In genomic region chr11:70309341-70309740, GRCm38 (mm10) we compare ENCODE assay signal across 9 mouse cellular contexts. TPM values are rescaled to one million over a fixed set of nuclear protein-coding genes. Genes with fewer than 3 reads are reported as not detected.
DNase-seq lines count a peak whose midpoint lies in the region; ATAC-seq and TF ChIP-seq lines count a peak whose summit lies in the region.
"Had no signal": no experiment of that assay in that cellular context is flagged by ENCODE, and none has a peak within 500 bp of the region (broad histone marks: within the 10 kb centered on the region; RNA-seq: fewer than 3 reads in every experiment).

No protein-coding gene starts in this region.

- no peak for ATAC-seq in midbrain, postnatal 0 days (ENCODE audit: low FRiP score)
- no peak for ATAC-seq in midbrain, embryonic 13.5 days

- H3K9ac ChIP-seq in midbrain, postnatal 0 days (replicated peaks; ENCODE audit: low read length, poor library complexity, severe bottlenecking) = no peak overlapping the region
- H3K9ac ChIP-seq in midbrain, embryonic 13.5 days (replicated peaks) = no peak overlapping the region

- no peak overlapping the region for H3K4me2 ChIP-seq in midbrain, postnatal 0 days (ENCODE audit: low read depth, low read length, poor library complexity, severe bottlenecking)
- no peak overlapping the region for H3K4me2 ChIP-seq in midbrain, embryonic 13.5 days (replicated peaks)

- H3K9me3 ChIP-seq in midbrain, postnatal 0 days (ENCODE audit: low read length) = no peaks in the 10 kb centered on the region
- no peaks in the 10 kb centered on the region for H3K9me3 ChIP-seq in midbrain, embryonic 13.5 days

- no peaks in the 10 kb centered on the region for H3K36me3 ChIP-seq in midbrain, postnatal 0 days (ENCODE audit: insufficient read depth, low read length)
- no peaks in the 10 kb centered on the region for H3K36me3 ChIP-seq in midbrain, embryonic 13.5 days

- peaks cover 7% of the 10 kb centered on the region; the same call in 1 of the 2 replicates for H3K27me3 ChIP-seq in midbrain, postnatal 0 days (ENCODE audit: insufficient read depth, low read length)
- peaks cover 4% of the 10 kb centered on the region for H3K27me3 ChIP-seq in midbrain, embryonic 13.5 days

- no peaks in the 10 kb centered on the region for H3K4me1 ChIP-seq in midbrain, postnatal 0 days (ENCODE audit: insufficient read depth, low read length)
- H3K4me1 ChIP-seq in midbrain, embryonic 13.5 days (replicated peaks) = no peaks in the 10 kb centered on the region

- peak; percentile 75 for TF ChIP-seq CTCF in midbrain, postnatal 0 days (IDR thresholded peaks at IDR 0.05)

- no peak overlapping the region for H3K27ac ChIP-seq in midbrain, postnatal 0 days (ENCODE audit: low read depth, low read length)
- H3K27ac ChIP-seq in midbrain, embryonic 13.5 days = no peak overlapping the region

- 31% methylated on average over 9 of the region's 9 CpGs for WGBS in midbrain, postnatal 0 days
- 33% methylated on average over 9 of the region's 9 CpGs for WGBS in midbrain, embryonic 13.5 days

- no peak overlapping the region for H3K4me3 ChIP-seq in midbrain, postnatal 0 days (ENCODE audit: low read depth, low read length)
- H3K4me3 ChIP-seq in midbrain, embryonic 13.5 days (replicated peaks) = no peak overlapping the region

- DNase-seq in adrenal gland, adult 2 months = peak; percentile 19
- no peak for DNase-seq in adrenal gland, adult 8-10 months
- DNase-seq in midbrain, postnatal 0 days (ENCODE audit: low spot score) = peak; percentile 79
- peak; percentile 78 for DNase-seq in cerebellum, adult 9-10 months
- DNase-seq in kidney, postnatal 10 days = peak; percentile 61
- DNase-seq in lung, postnatal 36 days = peak; percentile 89
- DNase-seq in yolk sac, embryonic 10.5 days (ENCODE audit: low spot score) = no peak

RNA-seq across cellular contexts. Expression of gene Alox12e, which starts 13.1 kb away (rescaled TPM):
- total RNA-seq in adrenal gland, adult 2 months (2021) = not detected
- polyA plus RNA-seq in adrenal gland, adult 2 months (2012; rRNA removed) = 0.06 TPM in 1 of 2 replicates, not detected in the other
- total RNA-seq in adrenal gland, adult 8-10 months (2022) = not detected
- total RNA-seq in midbrain, postnatal 0 days (2014; rRNA removed) = 0.05 TPM in 1 of 2 replicates, not detected in the other
- 0.16 and 0.31 TPM in 2 replicates for polyA plus RNA-seq in midbrain, postnatal 0 days (2015; fragmentation: Nextera tagmentation; extraction: Ambion mirVana)
- polyA plus RNA-seq in midbrain, embryonic 13.5 days (2015; fragmentation: Nextera tagmentation; extraction: Ambion mirVana) = 0.07 TPM in 1 of 2 replicates, not detected in the other
- polyA plus RNA-seq: heart, embryonic 14.5 days had no signal

RNA-seq across cellular contexts. Expression of gene Alox15, which starts 42.5 kb away (rescaled TPM):
- 1 to 10 TPM; 2.8 to 6.8 TPM for total RNA-seq in adrenal gland, adult 2 months (2021)
- polyA plus RNA-seq in adrenal gland, adult 2 months (2012; rRNA removed) = 1.1 and 2.7 TPM in 2 replicates
- total RNA-seq in adrenal gland, adult 8-10 months (2022) = 1 to 10 TPM in 3 of 4 experiments, under 1 TPM in 1; 0.91 to 4.7 (median 3.3) TPM
- total RNA-seq in midbrain, postnatal 0 days (2014; rRNA removed) = not detected in 2 replicates
- 0.16 and 0.28 TPM in 2 replicates for polyA plus RNA-seq in midbrain, postnatal 0 days (2015; fragmentation: Nextera tagmentation; extraction: Ambion mirVana)
- not detected in 2 replicates for polyA plus RNA-seq in midbrain, embryonic 13.5 days (2015; fragmentation: Nextera tagmentation; extraction: Ambion mirVana)
- polyA plus RNA-seq: heart, embryonic 14.5 days had no signal

RNA-seq across cellular contexts. Expression of gene Alox12, which starts 54.2 kb away (rescaled TPM):
- 1 to 10 TPM; 1.3 to 1.6 TPM for total RNA-seq in adrenal gland, adult 2 months (2021)
- polyA plus RNA-seq in adrenal gland, adult 2 months (2012; rRNA removed) = 1.7 and 1.8 TPM in 2 replicates
- 1 to 10 TPM; 1.0 to 2.1 (median 1.7) TPM for total RNA-seq in adrenal gland, adult 8-10 months (2022)
- total RNA-seq in midbrain, postnatal 0 days (2014; rRNA removed) = 0.16 and 0.57 TPM in 2 replicates
- polyA plus RNA-seq in midbrain, postnatal 0 days (2015; fragmentation: Nextera tagmentation; extraction: Ambion mirVana) = 0.29 and 0.35 TPM in 2 replicates
- 0.57 and 1.2 TPM in 2 replicates for polyA plus RNA-seq in midbrain, embryonic 13.5 days (2015; fragmentation: Nextera tagmentation; extraction: Ambion mirVana)

Comparison
In these comparisons a context has a peak if more than half of its experiments do, and no peak if none do; other contexts are left out.
1. DNase-seq: peak in adrenal gland, adult 2 months (single experiment), midbrain, postnatal 0 days (single experiment), cerebellum, adult 9-10 months (single experiment), kidney, postnatal 10 days (single experiment) and lung, postnatal 36 days (single experiment); none in adrenal gland, adult 8-10 months (single experiment) and yolk sac, embryonic 10.5 days (single experiment).